Mouse (Mus musculus): ENCODE measurements around the gene Nup214.

- TF ChIP-seq CTCF (IDR thresholded peaks at IDR 0.05; ENCODE audit: borderline replicate concordance, insufficient read depth, low read length) (no peak), POLR2A (IDR thresholded peaks at IDR 0.05; ENCODE audit: low read depth, low read length) (no peak)
These were observed 10.7 kb upstream of the Nup214 start for GRCm38 (mm10) chr2:31963491-31963890.

Data from embryonic fibroblast, embryonic 13.5 days (primary cell).